Mouse (Mus musculus) fibroblast of lung, adult 2 months (primary cell): ENCODE measurements around the gene 1700074P13Rik.
"Not testable (repeated sequence)": the region's sequence is repeated elsewhere in the genome, so short reads cannot be mapped to it uniquely, and the experiment has no call there.

Experiments used
- DNase-seq: peaks from one replicate; pipeline ENCODE4 v3.0.0-alpha.2; 2011; ENCODE audit warnings: low read depth

The 1700074P13Rik gene

GRCm38 (mm10) chr6:40940457-40940856, at the start of gene 1700074P13Rik:
Gene 1700074P13Rik, minus strand, starts transcription at chr6:40940557.
- DNase-seq, result no peak

- DNase-seq, result not testable (repeated sequence)
Measured at GRCm38 (mm10) chr6:40964454-40964853, 24.1 kb upstream of the 1700074P13Rik start, which contains the start of gene 1810009J06Rik. Gene 1810009J06Rik, plus strand, starts transcription at chr6:40964754.

GRCm38 (mm10) chr6:40953716-40954115, 13.4 kb upstream of the 1700074P13Rik start:
- DNase-seq, result no peak

GRCm38 (mm10) chr6:40951770-40952169, 11.4 kb upstream of the 1700074P13Rik start, which contains the start of gene Gm4744:
Gene Gm4744, minus strand, starts transcription at chr6:40951870.
- no peak for DNase-seq

- DNase-seq, result no peak
Measured at GRCm38 (mm10) chr6:40919954-40920353, 20.4 kb downstream of the 1700074P13Rik start.

- no peak for DNase-seq
Measured at GRCm38 (mm10) chr6:40900287-40900686, 40.1 kb downstream of the 1700074P13Rik start, which contains the start of gene Prss58. Gene Prss58, minus strand, starts transcription at chr6:40900387.

- no peak for DNase-seq
Measured at GRCm38 (mm10) chr6:40894716-40895115, 45.6 kb downstream of the 1700074P13Rik start.

GRCm38 (mm10) chr6:40893577-40893976, 46.8 kb downstream of the 1700074P13Rik start:
- DNase-seq, result no peak

GRCm38 (mm10) chr6:40891754-40892153, 48.6 kb downstream of the 1700074P13Rik start:
- DNase-seq, result no peak

- no peak for DNase-seq
Measured at GRCm38 (mm10) chr6:40890973-40891372, 49.4 kb downstream of the 1700074P13Rik start.

GRCm38 (mm10) chr6:40887394-40887793, 53.0 kb downstream of the 1700074P13Rik start, which contains the start of gene Moxd2:
Gene Moxd2, minus strand, starts transcription at chr6:40887494.
- DNase-seq, result no peak
